Mouse (Mus musculus) urinary bladder, adult 18-20 months (tissue): Measurements from ENCODE around the gene Chst10.
A peak's percentile ranks its signal among the peaks of the same experiment; 100 is the strongest.

Experiments used
- DNase-seq, 2 experiments: peaks; one replicate each; pipeline ENCODE4 v3.0.0; 2022; ENCODE audit warnings: low spot score in 2 of 2, mixed read lengths in 2 of 2

Chst10 gene

DNA sequence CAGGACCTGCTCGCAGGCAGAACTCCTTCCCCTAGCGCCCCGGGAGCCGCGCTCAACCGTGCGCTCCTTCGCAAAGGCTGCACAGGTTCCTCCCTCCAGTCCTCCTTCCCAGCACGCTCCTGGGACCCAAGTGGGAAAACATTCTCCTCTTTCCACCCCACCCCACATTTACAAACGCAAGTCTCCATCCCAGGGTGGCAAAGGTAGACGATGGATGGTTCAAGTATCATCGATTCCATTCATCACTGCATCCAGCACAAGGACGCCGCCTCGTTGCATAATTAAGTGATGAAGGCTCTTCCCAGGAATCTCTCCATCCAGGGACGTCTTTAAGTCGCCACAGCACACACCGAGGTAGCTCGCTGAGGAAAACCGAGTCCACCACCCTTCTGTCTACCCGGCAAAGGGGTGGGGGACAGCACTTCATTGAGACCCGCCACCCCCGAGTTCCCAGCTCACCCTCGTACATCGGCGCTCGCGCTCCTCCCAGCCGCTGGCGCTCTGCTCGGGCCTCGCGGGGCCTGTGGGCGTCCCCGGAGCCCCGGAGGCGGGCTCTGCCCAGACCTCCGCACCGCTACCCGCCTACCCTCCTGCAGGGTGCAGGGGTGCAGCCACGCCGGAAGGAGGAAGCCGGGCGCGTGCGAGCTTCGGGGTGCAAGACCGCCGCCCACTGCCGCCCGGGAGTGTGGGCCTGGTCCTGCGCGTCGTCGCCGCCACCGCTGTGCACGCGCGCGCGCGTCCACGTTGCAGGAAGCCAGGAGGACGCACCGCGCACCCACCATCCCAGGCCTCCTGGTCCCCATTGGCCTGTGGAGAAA, at the start of gene Chst10:
Gene Chst10, minus strand, starts transcription at position 731 of the 818 bp plus-strand sequence.
- DNase-seq = peak; percentile 53 to 59

DNA sequence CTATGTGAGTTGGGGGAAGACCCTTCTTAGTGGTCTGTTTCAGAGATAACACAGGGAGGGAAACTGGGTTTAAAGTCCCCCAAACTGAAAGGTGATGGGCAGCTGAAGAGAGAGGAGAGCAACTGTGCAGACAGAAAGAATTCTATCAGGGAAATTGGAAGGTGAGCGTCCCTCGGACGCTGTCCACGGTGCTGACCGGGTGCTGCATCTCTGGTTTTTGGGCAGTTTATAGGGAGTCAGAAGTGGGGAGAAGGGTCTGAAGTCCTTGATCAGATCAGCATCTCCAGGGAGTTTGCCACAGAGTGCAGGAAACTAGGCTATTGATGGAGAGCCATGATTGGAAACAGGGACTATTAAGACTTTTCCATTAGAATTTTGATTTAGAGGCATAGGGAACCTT, 41.6 kb upstream of the Chst10 start:
- DNase-seq = peak in 1 of 2 experiments; percentile 23

DNA sequence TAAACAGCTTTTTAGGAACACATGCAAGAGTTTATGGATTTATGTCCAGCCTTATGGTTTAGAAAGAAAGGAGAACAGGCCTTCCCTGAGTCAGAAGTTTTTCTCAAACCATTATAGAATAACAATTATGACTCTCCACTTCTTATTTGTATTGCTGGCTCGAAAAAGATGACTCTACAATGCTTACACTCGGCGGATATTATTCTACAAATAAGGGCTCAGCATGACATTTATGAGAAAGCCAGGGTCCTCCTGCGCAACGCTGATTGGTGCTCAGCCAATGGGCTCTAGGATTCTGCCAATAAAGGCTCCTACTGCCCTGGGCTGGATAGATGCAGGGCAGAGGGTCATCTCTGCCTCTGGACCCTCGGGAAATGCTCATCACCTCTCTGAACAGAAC, 40.9 kb upstream of the Chst10 start, which contains the start of gene Nms:
Gene Nms, plus strand, starts transcription at position 301 of the 400 bp plus-strand sequence.
- DNase-seq = no peak

- DNase-seq = peak in 1 of 2 experiments; percentile 8
These were observed 38.8 kb upstream of the Chst10 start for GRCm38 (mm10) chr1:38936780-38937179.

DNA sequence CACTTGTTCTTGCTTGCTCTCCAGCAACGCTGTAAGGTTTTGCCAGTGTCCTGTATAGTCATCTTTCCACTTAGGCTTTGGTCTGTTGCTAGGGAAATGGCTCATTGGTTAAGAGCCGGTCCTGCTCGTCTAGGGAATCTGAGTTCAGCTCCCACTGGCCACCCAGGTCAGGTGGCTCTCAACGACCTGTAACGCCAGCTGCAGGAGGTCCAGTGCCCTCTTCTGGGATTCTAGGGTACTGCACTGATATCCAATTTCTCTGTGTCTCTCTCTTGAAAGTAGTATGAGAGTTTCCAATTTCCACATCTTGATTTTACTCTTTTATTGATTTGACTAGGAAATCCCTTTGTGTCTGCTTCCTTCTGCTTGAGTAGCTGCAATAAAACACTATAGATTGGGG, 36.7 kb upstream of the Chst10 start:
- peak in 1 of 2 experiments; percentile 9 for DNase-seq

GRCm38 (mm10) chr1:38930767-38931166, 32.8 kb upstream of the Chst10 start:
- DNase-seq = no peak

DNA sequence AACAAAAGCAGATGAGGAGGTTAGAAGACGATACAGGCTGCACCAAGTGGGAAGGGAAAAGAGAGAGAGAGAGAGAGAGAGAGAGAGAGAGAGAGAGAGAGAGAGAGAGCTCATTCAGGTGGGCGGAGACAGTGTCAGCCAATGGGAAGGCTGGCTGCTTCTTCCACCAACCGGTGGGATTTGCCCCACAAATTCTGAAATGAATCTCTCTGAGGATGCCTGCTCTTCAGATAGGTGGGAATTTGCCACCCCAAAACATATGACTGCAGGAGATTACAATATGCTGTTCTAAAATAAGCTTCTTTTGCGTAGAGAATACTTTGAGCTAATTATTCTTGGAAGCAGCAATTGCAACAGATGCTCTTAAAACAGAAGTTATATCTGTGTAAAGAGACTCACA, 31.5 kb upstream of the Chst10 start:
- DNase-seq = no peak

DNA sequence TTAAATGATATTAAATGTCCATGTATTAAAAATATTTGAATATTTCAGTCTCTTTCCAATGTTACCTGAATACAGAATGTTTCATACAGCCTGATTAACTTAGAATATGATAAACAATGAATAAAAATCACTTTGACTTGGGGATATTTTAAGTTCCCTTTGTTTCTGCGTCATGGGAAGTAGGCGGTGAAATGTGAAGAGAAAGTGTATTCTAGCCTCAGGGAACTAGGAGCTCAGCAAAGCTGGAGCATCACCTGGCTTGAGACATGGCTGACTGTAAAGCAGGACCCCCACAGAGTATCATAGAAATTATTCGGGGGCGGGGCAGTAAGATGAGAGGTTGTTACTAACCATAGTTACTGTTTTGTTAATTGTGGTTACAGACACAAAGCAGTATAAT, 31.0 kb upstream of the Chst10 start:
- DNase-seq = no peak

DNA sequence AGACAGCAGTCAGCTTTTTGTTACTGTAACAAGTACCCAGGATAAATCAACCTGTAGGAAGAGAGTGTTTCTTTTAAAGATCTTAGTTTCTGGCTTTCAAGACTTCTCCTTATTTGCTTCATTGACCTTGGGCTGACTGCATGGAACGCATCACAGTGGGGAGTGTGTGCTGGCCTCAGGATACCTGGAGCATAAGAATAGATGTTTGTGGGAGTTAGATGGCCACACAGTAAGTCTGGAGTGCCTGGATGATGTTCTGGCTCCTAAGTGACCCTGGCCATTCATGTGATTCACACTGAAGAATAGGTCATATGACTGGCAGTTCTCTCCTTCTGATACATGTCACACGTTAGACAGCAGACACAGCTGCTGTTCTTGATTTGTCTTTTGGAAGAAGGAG, 6.0 kb upstream of the Chst10 start:
- no peak for DNase-seq

DNA sequence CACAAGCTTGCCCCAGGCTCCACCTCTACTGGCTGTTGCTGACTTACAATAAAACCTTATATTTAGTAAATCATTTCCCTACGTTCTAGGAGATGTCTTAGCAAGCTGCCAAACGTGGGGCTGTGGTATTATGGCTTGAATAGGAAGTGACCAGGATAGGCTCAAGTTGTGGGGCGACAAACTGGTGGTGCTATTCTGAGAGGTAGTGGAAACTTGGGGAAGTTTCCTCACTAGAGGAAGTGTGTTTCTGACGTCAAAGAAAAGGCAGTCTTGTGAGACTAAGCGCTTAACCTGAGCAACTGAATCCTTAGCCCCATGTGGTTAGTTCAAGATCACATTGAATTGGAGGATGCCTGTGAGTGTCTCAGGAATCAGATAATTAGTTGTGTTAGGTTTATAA, 4.6 kb upstream of the Chst10 start:
- DNase-seq = no peak

GRCm38 (mm10) chr1:38893081-38893480, 4.9 kb downstream of the Chst10 start:
- no peak for DNase-seq

DNA sequence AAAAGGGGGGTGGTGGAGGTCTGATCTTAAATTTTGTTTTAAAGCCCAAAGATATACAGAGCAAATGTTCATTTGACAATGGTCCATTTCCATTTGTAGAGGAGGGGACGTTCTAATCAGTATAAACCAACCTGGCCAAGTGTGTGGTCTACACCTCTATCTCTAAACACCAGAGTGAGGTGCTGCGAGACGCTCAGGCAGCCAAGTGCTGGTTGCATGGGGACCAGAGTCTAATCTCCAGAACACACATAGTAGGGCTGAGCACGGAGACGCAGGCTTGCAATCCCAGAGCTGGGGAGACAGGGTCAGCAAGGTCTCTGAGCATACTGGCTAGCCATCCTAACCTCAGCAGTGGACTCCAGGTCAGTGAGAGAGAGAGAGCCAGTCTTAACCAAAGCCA, 6.5 kb downstream of the Chst10 start:
- DNase-seq = no peak

- no peak for DNase-seq
These were observed 9.2 kb downstream of the Chst10 start for GRCm38 (mm10) chr1:38888803-38889202.

- no peak for DNase-seq
These were observed 10.9 kb downstream of the Chst10 start for GRCm38 (mm10) chr1:38887011-38887410.

DNA sequence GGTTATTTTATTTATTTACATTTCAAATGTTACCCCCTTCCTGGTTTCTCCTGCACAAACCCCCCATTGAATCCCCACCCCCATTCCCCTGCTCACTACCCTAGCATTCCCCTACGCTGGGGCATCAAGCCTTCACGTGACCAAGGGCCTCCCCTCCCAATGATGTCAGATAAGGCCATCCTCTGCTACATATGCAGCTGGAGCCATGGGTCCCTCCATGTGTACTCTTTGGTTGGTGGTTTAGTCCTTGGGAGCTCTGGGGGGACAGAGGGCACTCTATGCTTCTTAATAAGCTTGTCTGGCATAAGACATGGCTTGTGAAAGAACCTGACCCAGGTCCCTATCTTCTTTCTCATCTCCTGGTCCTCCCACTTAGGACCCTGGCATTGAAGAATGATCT, 11.4 kb downstream of the Chst10 start:
- no peak for DNase-seq

GRCm38 (mm10) chr1:38885956-38886355, 12.0 kb downstream of the Chst10 start:
- DNase-seq = no peak

DNA sequence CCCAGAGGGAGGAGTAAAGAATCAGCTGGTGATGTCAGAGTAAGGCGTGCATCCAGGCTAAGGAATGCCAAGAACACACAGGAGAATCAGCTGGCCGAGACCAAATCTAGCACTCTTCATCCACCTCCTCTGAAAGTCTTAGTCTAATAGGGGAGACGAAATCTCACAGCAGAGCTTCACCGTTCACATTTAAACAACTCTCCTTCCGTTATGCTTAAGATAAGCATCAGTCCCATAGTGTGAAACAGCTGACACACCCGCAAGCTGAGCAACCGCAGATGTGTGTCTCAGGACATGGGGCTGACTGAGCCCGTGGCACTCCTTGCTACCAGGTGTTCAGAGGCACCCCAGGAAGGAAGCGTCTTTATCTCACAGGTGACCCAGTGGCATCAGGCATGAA, 14.2 kb downstream of the Chst10 start:
- no peak for DNase-seq

DNA sequence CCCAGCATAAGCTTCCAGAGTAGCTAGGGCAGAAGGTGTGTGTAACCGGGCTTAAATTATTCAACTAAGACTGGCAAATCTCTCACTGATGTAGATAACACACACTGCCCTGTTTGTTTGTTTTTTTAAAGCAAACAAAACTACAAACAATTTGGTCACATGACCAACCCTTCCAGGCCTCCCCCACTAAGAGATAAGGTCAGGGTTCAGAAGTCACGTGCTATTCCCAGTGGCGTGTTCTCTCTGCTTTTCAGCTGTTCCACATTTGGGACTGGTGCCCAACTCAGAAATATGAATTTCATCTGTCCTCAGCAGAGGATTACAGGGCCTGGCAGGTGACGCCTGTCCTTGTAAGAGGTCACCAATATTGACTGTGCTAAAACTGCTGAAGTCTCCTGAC, 15.2 kb downstream of the Chst10 start:
- DNase-seq = no peak

GRCm38 (mm10) chr1:38881366-38881765, 16.6 kb downstream of the Chst10 start:
- DNase-seq = no peak

- DNase-seq = no peak
These were observed 21.1 kb downstream of the Chst10 start for GRCm38 (mm10) chr1:38876671-38877382.

DNA sequence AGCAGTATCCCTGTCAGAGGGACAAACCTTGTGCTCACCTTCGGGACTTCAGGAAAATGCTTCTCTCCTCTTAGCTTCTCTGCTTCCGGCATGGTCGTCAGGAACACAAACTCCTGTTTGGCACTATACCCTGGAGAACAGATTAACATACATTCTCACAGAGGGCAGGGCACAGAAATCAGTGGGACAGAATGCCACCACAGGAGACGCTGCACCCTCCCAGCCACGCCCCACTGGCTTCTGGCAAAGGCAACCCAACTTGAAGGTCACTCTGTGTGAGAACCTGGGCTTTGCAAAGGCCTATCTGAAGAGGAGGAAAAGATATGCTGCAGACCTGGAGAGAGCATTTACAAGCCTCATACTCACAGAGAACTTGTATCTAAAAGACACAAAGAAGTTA, 24.1 kb downstream of the Chst10 start:
- DNase-seq = no peak

DNA sequence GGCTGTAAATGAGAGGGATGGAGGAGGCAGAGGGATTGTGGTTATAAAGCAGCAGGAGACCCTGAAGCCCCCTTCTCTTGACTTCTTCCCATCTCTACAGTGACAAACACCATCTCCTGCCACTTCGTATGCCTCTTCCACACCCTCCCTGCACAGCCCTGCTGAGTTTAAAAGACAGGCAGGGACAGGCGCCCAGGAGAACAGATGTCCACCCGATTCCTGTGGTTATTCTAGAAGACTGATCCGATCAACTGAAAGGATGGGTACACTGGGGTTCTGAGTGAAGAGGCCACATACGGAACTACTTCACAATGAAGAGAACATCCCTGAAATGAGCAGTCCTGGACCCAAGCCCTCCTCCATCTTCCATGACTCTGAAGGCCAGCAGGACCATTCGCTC, 26.1 kb downstream of the Chst10 start:
- no peak for DNase-seq
